Mouse (Mus musculus): ENCODE measurements around the gene Hgd.

- no peak for TF ChIP-seq POLR2A (IDR thresholded peaks at IDR 0.05; ENCODE audit: low read depth, low read length)
- no peak for TF ChIP-seq CTCF (conservative IDR thresholded peaks at IDR 0.05; ENCODE audit: insufficient read depth, insufficient read length, low read depth, low read length)
These were observed 43.0 kb downstream of the Hgd start for GRCm38 (mm10) chr16:37622919-37623318.
